In genomic region chr11:75614769-75615168, GRCm38 (mm10) we compare ENCODE assay signal across 27 mouse cellular contexts.
"Had no signal": no experiment of that assay in that cellular context is flagged by ENCODE, and none has a peak within 500 bp of the region (broad histone marks: within the 10 kb centered on the region; RNA-seq: fewer than 3 reads in every experiment).

No protein-coding gene starts in this region.

- H3K27ac ChIP-seq: limb, embryonic 10.5 days; limb, embryonic 12.5 days; limb, embryonic 13.5 days; limb, embryonic 15.5 days; liver, embryonic 12.5 days; liver, embryonic 13.5 days; liver, embryonic 14.5 days; liver, embryonic 15.5 days; lung, embryonic 15.5 days; macrophage; midbrain, embryonic 10.5 days; midbrain, embryonic 12.5 days; midbrain, embryonic 13.5 days; midbrain, embryonic 15.5 days had no signal

- H3K9ac ChIP-seq: limb, embryonic 12.5 days; limb, embryonic 13.5 days; limb, embryonic 15.5 days; liver, embryonic 12.5 days; liver, embryonic 13.5 days; liver, embryonic 14.5 days; liver, embryonic 15.5 days; liver, postnatal 0 days; lung, embryonic 14.5 days; lung, embryonic 15.5 days; midbrain, embryonic 12.5 days; midbrain, embryonic 13.5 days; midbrain, embryonic 15.5 days had no signal

- H3K4me1 ChIP-seq: limb, embryonic 10.5 days; limb, embryonic 12.5 days; limb, embryonic 13.5 days; limb, embryonic 15.5 days; liver, embryonic 12.5 days; liver, embryonic 13.5 days; liver, embryonic 15.5 days; lung, embryonic 15.5 days; midbrain, embryonic 10.5 days; midbrain, embryonic 12.5 days; midbrain, embryonic 13.5 days; midbrain, embryonic 15.5 days had no signal

- H3K9me3 ChIP-seq: limb, embryonic 10.5 days; limb, embryonic 12.5 days; limb, embryonic 13.5 days; limb, embryonic 15.5 days; liver, embryonic 12.5 days; liver, embryonic 13.5 days; liver, embryonic 15.5 days; lung, embryonic 15.5 days; megakaryocyte, embryonic 14.5 days; midbrain, embryonic 10.5 days; midbrain, embryonic 12.5 days; midbrain, embryonic 13.5 days; midbrain, embryonic 15.5 days had no signal

- DNase-seq: left cerebral cortex, postnatal 4 days; liver; liver, embryonic 13.5 days; liver, postnatal 0 days; lung, adult 18-20 months; lung, adult 2 months; lung, embryonic 14.5 days; lung, postnatal 10 days; lung, postnatal 14 days; lung, postnatal 36 days; lung, postnatal 4 days; midbrain, embryonic 14.5 days had no signal

- H3K4me3 ChIP-seq: limb, embryonic 10.5 days; limb, embryonic 12.5 days; limb, embryonic 13.5 days; limb, embryonic 15.5 days; liver, embryonic 12.5 days; liver, embryonic 13.5 days; liver, embryonic 15.5 days; lung, embryonic 15.5 days; megakaryocyte, embryonic 14.5 days; midbrain, embryonic 10.5 days; midbrain, embryonic 12.5 days; midbrain, embryonic 13.5 days; midbrain, embryonic 15.5 days; myocyte had no signal

- H3K27me3 ChIP-seq: limb, embryonic 12.5 days; limb, embryonic 13.5 days; limb, embryonic 15.5 days; liver, embryonic 12.5 days; liver, embryonic 13.5 days; liver, embryonic 15.5 days; lung, embryonic 15.5 days; megakaryocyte, embryonic 14.5 days; midbrain, embryonic 12.5 days; midbrain, embryonic 13.5 days; midbrain, embryonic 15.5 days had no signal
